Mouse (Mus musculus): ENCODE results near the gene Bend3. TPM values are rescaled to one million over a fixed set of nuclear protein-coding genes. Genes with fewer than 3 reads are reported as not detected.

The Bend3 gene
- polyA plus RNA-seq, 1 experiment from 2014 or later, result 0.81 TPM

- no peak for ATAC-seq
- WGBS, result 1% methylated on average over 42 of the region's 42 CpGs
Measured at GRCm38 (mm10) chr10:43477865-43478681, 558 bp upstream of the Bend3 start.

GRCm38 (mm10) chr10:43479436-43480157 lies 966 bp downstream of the Bend3 start:
- peak overlapping the region; percentile 100 for H3K4me2 ChIP-seq (replicated peaks; ENCODE audit: low read depth, low read length)
- H3K36me3 ChIP-seq (ENCODE audit: insufficient read depth, low read length), result no peaks in the 10 kb centered on the region
- H3K9ac ChIP-seq (replicated peaks; ENCODE audit: low read depth), result peak overlapping the region; percentile 77
- H3K27ac ChIP-seq (ENCODE audit: low read length), result peak overlapping the region; percentile 91
- no peaks in the 10 kb centered on the region for H3K9me3 ChIP-seq (ENCODE audit: low read length)
- H3K4me3 ChIP-seq (ENCODE audit: low read depth, low read length), result peak overlapping the region; percentile 84
- H3K4me1 ChIP-seq (ENCODE audit: insufficient read depth, low read depth, low read length), result peaks cover 9% of the 10 kb centered on the region; the same call in 1 of the 2 replicates
- no peaks in the 10 kb centered on the region for H3K27me3 ChIP-seq (replicated peaks; ENCODE audit: insufficient read depth, low read length)
- TF ChIP-seq CTCF (IDR thresholded peaks at IDR 0.05) (peak; percentile 58), EP300 (IDR thresholded peaks at IDR 0.05) (no peak)
- ATAC-seq (peak; percentile 92), DNase-seq (ENCODE audit: low spot score) (peak; percentile 95)
- WGBS, result 0% methylated on average over 46 of the region's 103 CpGs

More at GRCm38 (mm10) chr10:43477865-43478681, 558 bp upstream of the Bend3 start:
- no peaks in the 10 kb centered on the region for H3K36me3 ChIP-seq (ENCODE audit: insufficient read depth, low read length)
- DNase-seq (ENCODE audit: low spot score), result peak; percentile 81
- H3K9ac ChIP-seq (replicated peaks; ENCODE audit: low read depth), result peak overlapping the region; percentile 77
- no peaks in the 10 kb centered on the region for H3K27me3 ChIP-seq (replicated peaks; ENCODE audit: insufficient read depth, low read length)
- H3K4me3 ChIP-seq (ENCODE audit: low read depth, low read length), result peak overlapping the region; percentile 84
- H3K4me2 ChIP-seq (replicated peaks; ENCODE audit: low read depth, low read length), result peak overlapping the region; percentile 100
- peak overlapping the region; percentile 91 for H3K27ac ChIP-seq (ENCODE audit: low read length)
- TF ChIP-seq CTCF (IDR thresholded peaks at IDR 0.05), result no peak
- TF ChIP-seq EP300 (IDR thresholded peaks at IDR 0.05), result no peak
- H3K9me3 ChIP-seq (ENCODE audit: low read length), result no peaks in the 10 kb centered on the region
- peaks cover 5% of the 10 kb centered on the region; the same call in 1 of the 2 replicates for H3K4me1 ChIP-seq (ENCODE audit: insufficient read depth, low read depth, low read length)

- peak overlapping the region; percentile 77 for H3K9ac ChIP-seq (replicated peaks; ENCODE audit: low read depth)
- H3K36me3 ChIP-seq (ENCODE audit: insufficient read depth, low read length), result no peaks in the 10 kb centered on the region
- peak overlapping the region; percentile 84 for H3K4me3 ChIP-seq (ENCODE audit: low read depth, low read length)
- H3K27me3 ChIP-seq (replicated peaks; ENCODE audit: insufficient read depth, low read length), result no peaks in the 10 kb centered on the region
- H3K4me1 ChIP-seq (ENCODE audit: insufficient read depth, low read depth, low read length), result peaks cover 9% of the 10 kb centered on the region; the same call in 1 of the 2 replicates
- peak overlapping the region; percentile 100 for H3K4me2 ChIP-seq (replicated peaks; ENCODE audit: low read depth, low read length)
- 7% methylated on average over 13 of the region's 13 CpGs for WGBS
- DNase-seq (ENCODE audit: low spot score), result no peak
- TF ChIP-seq CTCF (IDR thresholded peaks at IDR 0.05), result no peak
- TF ChIP-seq EP300 (IDR thresholded peaks at IDR 0.05), result no peak
- peak overlapping the region; percentile 91 for H3K27ac ChIP-seq (ENCODE audit: low read length)
- ATAC-seq, result no peak
- H3K9me3 ChIP-seq (ENCODE audit: low read length), result no peaks in the 10 kb centered on the region
Measured at GRCm38 (mm10) chr10:43480227-43480849, 1.7 kb downstream of the Bend3 start.

- 44% methylated on average over 4 of the region's 4 CpGs for WGBS
- Histone ChIP-seq H3K27ac (ENCODE audit: low read length) (no peak overlapping the region), H3K9ac (replicated peaks; ENCODE audit: low read depth) (no peak overlapping the region), H3K4me3 (ENCODE audit: low read depth, low read length) (no peak overlapping the region), H3K36me3 (ENCODE audit: insufficient read depth, low read length) (no peaks in the 10 kb centered on the region), H3K9me3 (ENCODE audit: low read length) (no peaks in the 10 kb centered on the region), H3K4me1 (ENCODE audit: insufficient read depth, low read depth, low read length) (peaks cover 9% of the 10 kb centered on the region; the same call in 1 of the 2 replicates), H3K4me2 (replicated peaks; ENCODE audit: low read depth, low read length) (no peak overlapping the region), H3K27me3 (replicated peaks; ENCODE audit: insufficient read depth, low read length) (no peaks in the 10 kb centered on the region)
- no peak for ATAC-seq
- no peak for TF ChIP-seq CTCF (IDR thresholded peaks at IDR 0.05)
- DNase-seq (ENCODE audit: low spot score), result no peak
Measured at GRCm38 (mm10) chr10:43481179-43481578, 2.5 kb downstream of the Bend3 start.

GRCm38 (mm10) chr10:43482021-43482420 lies 3.4 kb downstream of the Bend3 start:
- ATAC-seq (no peak), DNase-seq (ENCODE audit: low spot score) (no peak)
- Histone ChIP-seq H3K9me3 (ENCODE audit: low read length) (no peaks in the 10 kb centered on the region), H3K4me2 (replicated peaks; ENCODE audit: low read depth, low read length) (no peak overlapping the region), H3K27me3 (replicated peaks; ENCODE audit: insufficient read depth, low read length) (no peaks in the 10 kb centered on the region), H3K4me1 (ENCODE audit: insufficient read depth, low read depth, low read length) (peaks cover 9% of the 10 kb centered on the region; the same call in 1 of the 2 replicates), H3K27ac (ENCODE audit: low read length) (no peak overlapping the region), H3K9ac (replicated peaks; ENCODE audit: low read depth) (no peak overlapping the region), H3K36me3 (ENCODE audit: insufficient read depth, low read length) (no peaks in the 10 kb centered on the region), H3K4me3 (ENCODE audit: low read depth, low read length) (no peak overlapping the region)
- TF ChIP-seq CTCF (IDR thresholded peaks at IDR 0.05), result no peak
- no peak for TF ChIP-seq EP300 (IDR thresholded peaks at IDR 0.05)
- 96% methylated on average over 5 of the region's 5 CpGs for WGBS

Measured in lung, postnatal 0 days (tissue).